Mouse (Mus musculus) thymus, postnatal 10 days (tissue): Measurements from ENCODE around the gene Opn4.

Experiments
- DNase-seq, 2 experiments: peaks; one replicate each; pipeline ENCODE4 v3.0.0; 2021; ENCODE audit warnings: low spot score in 2 of 2

Opn4 gene

GRCm38 (mm10) chr14:34562393-34562792 lies 37.5 kb downstream of the Opn4 start:
- no peak for DNase-seq

- DNase-seq: no peak
Measured at GRCm38 (mm10) chr14:34561647-34562046, 38.3 kb downstream of the Opn4 start.

- no peak for DNase-seq
Measured at GRCm38 (mm10) chr14:34558947-34559346, 41.0 kb downstream of the Opn4 start.

GRCm38 (mm10) chr14:34555211-34555610 lies 44.7 kb downstream of the Opn4 start:
- DNase-seq: no peak

- DNase-seq: no peak
Measured at GRCm38 (mm10) chr14:34554047-34554446, 45.9 kb downstream of the Opn4 start.

GRCm38 (mm10) chr14:34553470-34553869 lies 46.5 kb downstream of the Opn4 start:
- no peak for DNase-seq

GRCm38 (mm10) chr14:34552226-34552625 lies 47.7 kb downstream of the Opn4 start:
- no peak for DNase-seq

- DNase-seq: peak; percentile 26 to 73
Measured at GRCm38 (mm10) chr14:34549004-34549671, 50.8 kb downstream of the Opn4 start.

GRCm38 (mm10) chr14:34548391-34549001 lies 51.4 kb downstream of the Opn4 start:
- no peak for DNase-seq

GRCm38 (mm10) chr14:34544545-34544944 lies 55.4 kb downstream of the Opn4 start:
- no peak for DNase-seq

GRCm38 (mm10) chr14:34544001-34544400 lies 55.9 kb downstream of the Opn4 start:
- DNase-seq: no peak

- DNase-seq: no peak
Measured at GRCm38 (mm10) chr14:34543596-34543995, 56.3 kb downstream of the Opn4 start.

- no peak for DNase-seq
Measured at GRCm38 (mm10) chr14:34541896-34542295, 58.0 kb downstream of the Opn4 start.

- DNase-seq: no peak
Measured at GRCm38 (mm10) chr14:34540685-34541162, 59.2 kb downstream of the Opn4 start.
